Mouse (Mus musculus) 3134 (cell line): ENCODE measurements around the gene Ulk4.

ENCODE experiments used
- DNase-seq: peaks from one replicate; pipeline ENCODE4 v3.0.0-alpha.2; 2011; ENCODE audit warnings: low spot score; ENCODE audit not compliant: insufficient read length; ENCODE audit errors: extremely low read depth

Ulk4 gene

GRCm38 (mm10) chr9:120958051-120958450 is 318.9 kb downstream of the Ulk4 start:
- no peak for DNase-seq

DNA sequence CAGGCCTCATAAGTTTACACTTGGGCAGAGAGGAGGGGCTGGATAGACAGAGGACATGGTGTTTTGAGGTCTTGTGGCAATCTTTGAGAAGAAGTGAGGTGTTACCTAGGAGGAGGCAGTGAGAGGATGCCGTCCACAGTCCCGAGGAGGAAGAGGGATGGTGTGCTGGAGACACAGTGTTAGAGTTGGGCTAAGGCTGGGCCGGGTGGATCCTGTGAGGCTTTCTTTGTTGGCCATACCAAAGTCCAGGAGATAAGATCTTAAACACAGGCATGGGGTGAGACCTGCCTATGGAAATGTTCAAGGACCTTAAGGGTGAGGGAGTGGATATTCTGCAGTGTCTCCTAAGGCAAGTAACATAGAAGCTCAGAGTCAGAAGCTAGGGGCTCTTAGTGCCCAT is 325.1 kb downstream of the Ulk4 start:
- DNase-seq, result no peak

DNA sequence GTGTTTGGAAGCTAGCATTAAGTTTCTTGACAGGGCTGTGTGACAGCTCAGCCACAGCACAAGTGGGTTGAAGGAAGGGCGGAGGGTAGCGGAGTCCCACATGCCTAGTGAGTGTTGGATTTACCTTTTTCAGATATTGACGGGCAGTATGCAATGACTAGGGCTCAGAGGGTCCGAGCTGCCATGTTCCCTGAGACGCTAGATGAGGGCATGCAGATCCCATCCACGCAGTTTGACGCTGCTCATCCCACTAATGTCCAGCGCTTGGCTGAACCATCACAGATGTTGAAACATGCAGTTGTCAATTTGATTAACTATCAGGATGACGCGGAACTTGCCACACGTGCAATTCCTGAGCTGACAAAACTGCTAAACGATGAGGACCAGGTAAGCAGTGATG is 326.2 kb downstream of the Ulk4 start:
- DNase-seq, result no peak

- no peak for DNase-seq
These were observed 328.2 kb downstream of the Ulk4 start for GRCm38 (mm10) chr9:120948832-120949231.

GRCm38 (mm10) chr9:120946131-120946530 is 330.9 kb downstream of the Ulk4 start:
- DNase-seq, result no peak

DNA sequence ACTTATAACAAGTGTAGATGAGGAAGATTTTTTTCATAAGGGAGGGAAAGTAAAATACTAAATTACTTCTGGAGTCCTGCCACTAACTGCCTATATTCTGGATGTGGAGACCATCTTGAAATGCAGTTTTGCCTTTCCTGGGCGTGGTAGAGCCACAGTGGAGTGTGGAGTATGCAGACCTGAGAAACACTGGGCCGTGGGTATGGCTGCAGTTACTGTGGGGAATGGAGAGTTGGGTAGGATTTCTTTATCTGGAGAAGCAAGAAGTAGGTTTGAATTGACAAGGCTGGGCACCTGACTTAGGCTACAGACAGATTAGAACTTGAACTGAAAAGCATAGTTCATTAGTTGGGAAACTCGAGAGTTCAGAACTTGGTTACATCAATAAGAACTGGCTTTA is 332.8 kb downstream of the Ulk4 start:
- no peak for DNase-seq

GRCm38 (mm10) chr9:120943757-120944156 is 333.2 kb downstream of the Ulk4 start:
- DNase-seq, result no peak

- DNase-seq, result no peak
These were observed 336.1 kb downstream of the Ulk4 start for GRCm38 (mm10) chr9:120940858-120941257.

DNA sequence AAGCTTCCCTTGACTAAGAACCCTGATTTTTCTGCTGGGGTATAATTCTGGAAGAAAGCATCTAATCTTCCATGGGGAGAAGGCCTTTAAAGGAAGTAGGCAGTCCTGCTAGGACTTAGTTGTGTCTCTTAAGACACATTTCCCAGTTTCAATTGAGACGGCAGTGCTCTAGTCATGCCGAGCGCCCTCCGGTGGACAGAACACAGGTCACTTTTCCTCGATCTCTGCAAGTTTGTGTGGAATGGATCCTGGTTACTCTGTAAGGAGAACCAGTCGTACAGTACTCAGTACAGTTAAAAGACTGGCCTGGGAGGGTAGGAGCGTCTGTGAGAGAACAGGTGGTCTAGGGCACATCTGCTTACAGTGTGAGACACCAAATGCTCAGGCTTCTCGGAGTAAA is 340.6 kb downstream of the Ulk4 start:
- peak; percentile 36 for DNase-seq

DNA sequence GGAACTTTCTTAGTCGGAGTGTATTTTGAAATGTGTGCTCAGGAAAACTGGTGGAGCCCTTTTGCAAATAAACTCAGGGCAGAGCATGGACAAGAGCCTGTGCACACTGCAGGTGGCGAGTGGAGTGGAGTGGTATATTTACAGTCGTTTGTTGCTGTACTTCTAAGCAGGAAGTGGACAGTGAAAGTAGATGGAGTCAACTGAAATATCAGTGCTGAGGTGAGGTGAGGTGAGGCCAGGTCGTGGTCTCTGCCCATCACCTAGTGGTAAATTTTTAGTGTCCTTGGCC is 341.4 kb downstream of the Ulk4 start:
- no peak for DNase-seq

DNA sequence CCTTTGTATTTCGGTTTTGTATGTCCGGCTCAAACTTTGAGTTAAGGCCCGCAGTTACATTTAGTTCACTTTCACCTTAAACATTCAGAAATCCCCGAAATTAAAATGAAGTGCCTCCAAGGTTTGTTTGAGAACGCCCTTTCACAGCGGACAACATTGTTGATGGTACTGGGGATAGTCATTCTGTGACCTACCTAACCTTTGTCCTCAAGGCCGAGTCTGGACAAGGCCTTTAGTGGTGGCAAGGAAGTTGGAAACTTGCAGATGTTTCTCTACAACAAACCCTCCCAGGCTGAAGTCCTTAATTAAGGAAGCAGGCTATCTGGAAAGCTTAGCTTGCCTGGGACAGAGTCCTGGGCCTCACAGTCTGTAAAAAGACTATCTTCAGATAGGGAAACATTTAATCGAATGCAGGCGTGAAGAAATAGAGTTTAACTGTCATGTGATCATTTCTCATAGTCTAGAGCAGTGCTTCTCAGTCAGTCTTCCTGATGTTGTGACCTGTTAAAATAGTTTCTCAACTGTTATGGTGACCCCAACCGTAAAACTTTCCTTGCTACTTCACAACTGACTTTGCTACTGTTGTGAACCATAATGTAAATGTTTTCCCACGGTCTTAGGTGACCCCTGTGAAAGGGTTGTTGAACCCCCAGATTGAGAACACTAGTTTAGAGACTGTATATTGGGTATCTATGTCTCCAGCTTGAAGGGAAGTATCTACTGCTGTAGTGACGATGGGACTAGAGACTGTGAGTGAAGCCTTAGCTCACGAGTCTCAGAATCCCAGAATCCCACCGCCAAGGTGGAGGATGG is 342.0 kb downstream of the Ulk4 start:
- no peak for DNase-seq

DNA sequence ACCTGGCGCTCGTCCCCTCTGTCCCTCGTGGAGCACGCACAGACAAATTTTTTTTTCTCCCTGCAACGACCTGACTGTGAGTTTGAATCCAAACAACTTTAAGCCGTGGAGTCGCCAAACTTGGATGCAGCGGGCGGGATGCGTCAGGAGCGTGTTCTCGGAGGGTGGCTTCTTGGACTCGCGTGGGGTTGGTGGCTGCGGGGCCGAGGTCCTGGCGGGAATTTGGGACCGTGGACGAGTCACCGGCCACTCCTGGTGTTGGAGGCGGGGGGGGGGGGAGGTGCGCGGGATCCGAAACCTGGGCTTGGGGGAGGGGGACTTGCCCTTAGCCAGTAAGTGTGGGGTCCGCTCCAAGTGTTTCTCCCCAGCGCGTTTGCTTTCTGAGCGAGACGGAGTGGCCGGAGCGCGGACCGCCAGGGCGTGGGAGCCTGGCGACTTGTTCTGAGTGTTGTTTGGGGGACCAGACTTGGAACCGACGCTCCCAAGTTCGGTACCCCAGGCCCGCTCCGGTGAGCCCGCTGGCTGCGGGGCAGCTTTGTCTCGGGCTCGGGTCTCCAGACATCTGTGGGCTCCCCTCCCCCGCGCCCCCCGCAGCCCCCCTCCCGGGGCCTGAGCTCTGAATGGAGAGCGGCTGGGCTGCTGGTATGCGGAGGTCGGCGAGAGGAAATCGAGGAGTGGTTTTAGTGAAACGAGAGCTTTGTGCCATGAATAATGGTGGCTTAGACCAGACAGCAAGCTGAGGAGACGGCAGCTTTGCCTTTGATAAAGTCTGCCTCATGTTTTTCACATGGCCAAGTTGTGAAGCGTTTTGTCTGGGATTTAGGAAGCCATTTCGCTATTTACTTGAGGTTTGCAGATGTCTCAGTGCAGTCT is 342.9 kb downstream of the Ulk4 start:
- peak; percentile 61 for DNase-seq

DNA sequence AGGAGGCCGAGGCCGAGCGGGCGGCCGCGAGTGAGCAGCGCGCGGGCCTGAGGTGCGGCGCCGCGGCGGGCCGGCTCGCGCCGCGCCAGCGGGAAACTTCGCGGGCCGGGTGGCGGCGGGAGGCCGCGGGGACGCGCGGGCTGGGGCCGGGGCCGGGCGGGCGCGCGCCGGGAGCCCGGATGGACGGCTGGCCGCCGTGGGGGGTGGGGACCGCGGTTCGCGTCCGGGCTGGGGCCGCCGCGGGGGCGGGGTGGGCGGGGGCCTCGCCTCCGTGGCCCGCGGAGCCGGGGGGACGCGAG is 343.5 kb downstream of the Ulk4 start:
- no peak for DNase-seq

GRCm38 (mm10) chr9:120932797-120933586 is 344.0 kb downstream of the Ulk4 start:
- DNase-seq, result peak; percentile 92

DNA sequence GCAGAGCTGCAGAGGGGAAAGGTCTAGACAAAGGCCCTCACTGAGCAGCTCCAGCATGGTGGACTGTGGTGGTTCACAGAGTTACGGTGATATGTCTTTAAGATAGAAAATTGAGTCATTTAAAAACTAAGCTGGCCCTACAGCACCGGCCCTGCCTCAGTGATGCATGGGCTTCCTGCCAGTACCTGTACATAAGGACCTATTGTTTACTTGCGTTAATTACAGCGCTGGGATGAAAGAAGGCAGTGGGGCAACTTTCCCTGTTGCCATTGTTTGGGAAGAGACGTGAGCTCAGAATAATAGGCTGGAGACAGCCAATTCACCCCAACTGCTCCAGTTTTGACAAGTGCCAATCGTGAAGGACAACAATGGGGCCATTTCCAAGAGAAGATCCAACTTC is 344.6 kb downstream of the Ulk4 start:
- DNase-seq, result no peak

GRCm38 (mm10) chr9:120930811-120931210 is 346.2 kb downstream of the Ulk4 start:
- no peak for DNase-seq

DNA sequence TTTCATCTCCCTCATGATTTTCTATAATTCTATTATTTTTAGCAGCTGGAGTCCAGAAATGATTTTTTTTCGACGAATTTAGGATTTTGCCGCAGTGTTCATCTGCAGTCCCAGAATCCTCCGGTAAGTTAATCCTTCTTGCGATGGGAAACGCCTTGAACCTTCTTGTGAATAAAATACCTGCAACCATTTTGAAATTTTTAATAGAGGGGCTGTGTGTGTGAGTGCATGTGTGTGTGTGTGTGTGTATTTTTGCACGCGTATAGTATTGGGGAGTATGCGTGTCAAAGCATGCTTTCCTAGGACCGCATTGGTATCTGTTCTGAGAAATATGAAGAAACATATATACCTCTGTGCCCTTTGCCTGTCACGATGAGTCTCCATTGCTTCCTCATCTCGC is 347.0 kb downstream of the Ulk4 start:
- DNase-seq, result no peak

- no peak for DNase-seq
These were observed 347.9 kb downstream of the Ulk4 start, which contains the start of gene Ctnnb1 for GRCm38 (mm10) chr9:120929081-120929480. Gene Ctnnb1 (plus strand): TSS chr9:120929216.

DNA sequence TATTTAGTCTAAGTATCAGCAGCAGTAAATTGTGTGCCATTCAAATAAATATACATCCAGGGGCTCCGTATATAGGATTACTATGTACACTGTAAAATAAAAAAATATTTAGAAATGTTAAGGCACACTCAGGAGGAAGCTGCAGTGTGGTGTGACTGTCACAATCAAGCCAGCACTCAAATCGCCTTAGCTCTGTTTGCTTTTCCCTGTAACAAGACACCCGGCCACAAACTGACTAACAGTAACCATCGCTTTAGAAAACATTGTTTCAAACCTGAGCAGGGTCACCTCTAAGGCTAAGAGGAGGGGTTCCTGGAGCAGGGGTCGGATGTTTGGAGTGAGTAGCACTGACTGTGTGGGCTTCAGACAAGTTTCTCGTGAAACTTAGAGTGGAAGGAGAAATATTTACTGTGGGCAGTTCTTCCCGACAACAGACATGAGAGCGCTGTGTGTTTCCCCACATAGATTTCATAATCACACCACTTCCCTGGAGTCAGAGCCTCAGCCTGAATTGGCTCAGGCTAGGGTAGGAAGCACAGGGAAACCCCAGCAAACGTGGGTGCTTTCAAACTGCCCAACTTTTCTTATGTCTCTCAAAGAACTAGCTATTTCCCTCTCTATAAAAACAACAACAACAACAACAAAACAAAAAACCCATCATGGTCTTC is 349.9 kb downstream of the Ulk4 start:
- DNase-seq, result no peak

DNA sequence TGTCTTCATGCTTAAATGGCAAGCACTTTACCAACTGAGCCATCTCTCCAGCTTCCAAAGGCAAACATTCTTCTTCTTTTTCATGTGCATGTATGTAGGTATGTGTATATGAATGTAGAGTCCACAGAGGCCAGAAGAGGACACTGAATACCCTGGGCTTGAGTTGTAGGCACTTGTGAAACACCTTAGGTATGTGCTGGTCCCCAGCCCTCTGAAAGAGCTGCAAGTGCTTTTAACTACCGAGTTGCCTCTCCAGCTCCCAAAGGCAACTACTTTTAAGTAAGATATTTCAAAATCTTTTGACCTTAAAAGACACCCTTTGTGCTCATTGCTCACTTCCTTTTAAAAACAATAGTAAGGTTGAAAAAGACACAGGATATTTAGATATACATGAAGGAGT is 350.9 kb downstream of the Ulk4 start:
- DNase-seq, result no peak

DNA sequence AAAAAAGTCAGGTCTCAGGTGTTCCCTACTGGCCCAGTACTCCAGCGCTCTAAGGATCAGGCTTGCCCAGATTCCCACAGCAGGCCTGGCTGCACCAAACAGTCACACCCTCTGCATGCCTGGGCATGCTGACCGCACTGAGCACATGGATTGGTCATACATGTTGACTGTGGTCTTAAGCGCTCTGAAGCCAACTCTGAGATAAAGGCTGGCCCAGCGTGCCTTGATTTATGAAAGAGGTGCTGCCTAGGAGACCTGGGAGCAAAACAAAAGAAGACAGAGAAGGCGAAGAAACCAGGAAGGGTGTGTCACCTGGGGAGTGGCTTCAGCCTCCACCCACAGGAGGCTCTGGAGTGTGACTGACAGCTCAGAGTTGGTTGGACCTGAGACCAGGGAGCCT is 357.9 kb downstream of the Ulk4 start:
- DNase-seq, result no peak
